ENCODE assay signal across 26 mouse cellular contexts in genomic region chr17:27803752-27804151, GRCm38 (mm10). TPM values are rescaled to one million over a fixed set of nuclear protein-coding genes. Genes with fewer than 3 reads are reported as not detected.
DNase-seq lines count a peak whose midpoint lies in the region; ATAC-seq lines count a peak whose summit lies in the region.
"Had no signal": no experiment of that assay in that cellular context is flagged by ENCODE, and none has a peak within 500 bp of the region (broad histone marks: within the 10 kb centered on the region; RNA-seq: fewer than 3 reads in every experiment).

No protein-coding gene starts in this region.

- H3K27me3 ChIP-seq in limb, embryonic 12.5 days = no peaks in the 10 kb centered on the region
- H3K27me3 ChIP-seq in limb, embryonic 10.5 days (ENCODE audit: low read depth, poor library complexity, severe bottlenecking) = no peaks in the 10 kb centered on the region
- H3K27me3 ChIP-seq: hindbrain, embryonic 12.5 days; kidney, embryonic 15.5 days; midbrain, embryonic 12.5 days; neural tube, embryonic 13.5 days had no signal

- H3K4me3 ChIP-seq in limb, embryonic 12.5 days (replicated peaks) = no peak overlapping the region
- no peak overlapping the region for H3K4me3 ChIP-seq in limb, embryonic 10.5 days
- H3K4me3 ChIP-seq: hindbrain, embryonic 12.5 days; kidney, embryonic 15.5 days; midbrain, embryonic 12.5 days; neural tube, embryonic 13.5 days had no signal

- no peaks in the 10 kb centered on the region for H3K9me3 ChIP-seq in limb, embryonic 12.5 days
- H3K9me3 ChIP-seq in limb, embryonic 10.5 days (replicated peaks) = no peaks in the 10 kb centered on the region
- H3K9me3 ChIP-seq: hindbrain, embryonic 12.5 days; kidney, embryonic 15.5 days; midbrain, embryonic 12.5 days; neural tube, embryonic 13.5 days had no signal

- H3K9ac ChIP-seq in limb, embryonic 12.5 days (replicated peaks) = no peak overlapping the region
- H3K9ac ChIP-seq: hindbrain, embryonic 12.5 days; kidney, embryonic 15.5 days; midbrain, embryonic 12.5 days had no signal

- H3K4me2 ChIP-seq in limb, embryonic 12.5 days = no peak overlapping the region
- H3K4me2 ChIP-seq: heart, embryonic 11.5 days; hindbrain, embryonic 12.5 days; kidney, embryonic 15.5 days; liver, embryonic 11.5 days; midbrain, embryonic 12.5 days; neural tube, embryonic 13.5 days had no signal

- peaks cover 62% of the 10 kb centered on the region for H3K4me1 ChIP-seq in limb, embryonic 12.5 days (replicated peaks)
- H3K4me1 ChIP-seq in limb, embryonic 10.5 days = peaks cover 38% of the 10 kb centered on the region

- 73% methylated on average over 4 of the region's 4 CpGs for WGBS in limb, embryonic 12.5 days
- WGBS in limb, embryonic 10.5 days = 82% methylated on average over 4 of the region's 4 CpGs

- no peak for ATAC-seq in limb, embryonic 12.5 days (ENCODE audit: insufficient number of reproducible peaks, insufficient read depth, low FRiP score, low TSS enrichment, low read depth)
- no peak for ATAC-seq in monocyte, adult 5-6 weeks (replicated peaks; ENCODE audit: insufficient number of reproducible peaks, low FRiP score, low TSS enrichment, poor library complexity, severe bottlenecking)
- ATAC-seq: forebrain, embryonic 14.5 days had no signal

- 0 out of 2 replicates have a peak overlapping the region, but pooled peaks have one; percentile 13 for H3K27ac ChIP-seq in limb, embryonic 12.5 days
- no peak overlapping the region for H3K27ac ChIP-seq in limb, embryonic 10.5 days
- H3K27ac ChIP-seq: hindbrain, embryonic 12.5 days; kidney, embryonic 15.5 days; midbrain, embryonic 12.5 days; neural tube, embryonic 13.5 days had no signal

- peak; percentile 82 for DNase-seq in adrenal gland, adult 2 months
- no peak for DNase-seq in adrenal gland, adult 18-20 months (ENCODE audit: low spot score in 2 of 2)
- no peak for DNase-seq in limb, embryonic 10.5 days (ENCODE audit: low spot score)
- DNase-seq in 416B (ENCODE audit: low read depth) = peak; percentile 64
- peak; percentile 73 for DNase-seq in adrenal gland, postnatal 14 days
- DNase-seq: cerebellum, adult 8-10 months; cerebellum, postnatal 25 days; gastrocnemius, postnatal 36 days; heart, adult 18-20 months; heart, postnatal 36 days; kidney, adult 18-20 months; kidney, postnatal 4 days; layer of hippocampus, postnatal 36 days; left cerebral cortex, postnatal 4 days; lung, adult 18-20 months; right cerebral cortex, postnatal 4 days; thymus, postnatal 4 days had no signal

- H3K36me3 ChIP-seq in limb, embryonic 12.5 days = no peaks in the 10 kb centered on the region
- H3K36me3 ChIP-seq in limb, embryonic 10.5 days = peaks cover 6% of the 10 kb centered on the region; the same call in 1 of the 2 replicates
- H3K36me3 ChIP-seq: hindbrain, embryonic 12.5 days; kidney, embryonic 15.5 days; midbrain, embryonic 12.5 days; neural tube, embryonic 13.5 days had no signal

RNA-seq across cellular contexts. Expression of gene D17Wsu92e, which starts 16.7 kb away (rescaled TPM):
- total RNA-seq in adrenal gland, adult 2 months (2021) = 100 to 1,000 TPM; 159 to 164 TPM
- 113 and 145 TPM in 2 replicates for polyA plus RNA-seq in adrenal gland, adult 2 months (2012; rRNA removed)
- 100 to 1,000 TPM; 158 to 188 TPM for total RNA-seq in adrenal gland, adult 18-20 months (2021)
- polyA plus RNA-seq in limb, embryonic 12.5 days (2016; fragmentation: Nextera tagmentation; extraction: Ambion mirVana) = 18.2 and 18.6 TPM in 2 replicates
- polyA plus RNA-seq in limb, embryonic 10.5 days (2016; fragmentation: Nextera tagmentation; extraction: Ambion mirVana) = 15.3 and 17.6 TPM in 2 replicates
- total RNA-seq in adrenal gland, postnatal 14 days (2021) = 142 and 151 TPM in 2 replicates
- total RNA-seq in monocyte, adult 5-6 weeks (2017) = 146 to 207 TPM (median 171 TPM) in 3 replicates

RNA-seq across cellular contexts. Expression of gene Snrpc, which starts 34.2 kb away (rescaled TPM):
- 10 to 100 TPM; 74.5 to 79.8 TPM for total RNA-seq in adrenal gland, adult 2 months (2021)
- polyA plus RNA-seq in adrenal gland, adult 2 months (2012; rRNA removed) = 180 and 188 TPM in 2 replicates
- total RNA-seq in adrenal gland, adult 18-20 months (2021) = 10 to 100 TPM; 66.1 to 66.6 TPM
- polyA plus RNA-seq in limb, embryonic 12.5 days (2016; fragmentation: Nextera tagmentation; extraction: Ambion mirVana) = 364 and 379 TPM in 2 replicates
- polyA plus RNA-seq in limb, embryonic 10.5 days (2016; fragmentation: Nextera tagmentation; extraction: Ambion mirVana) = 425 and 451 TPM in 2 replicates
- total RNA-seq in adrenal gland, postnatal 14 days (2021) = 93.1 and 94.6 TPM in 2 replicates
- 77.5 to 88.4 TPM (median 81.4 TPM) in 3 replicates for total RNA-seq in monocyte, adult 5-6 weeks (2017)

RNA-seq across cellular contexts. Expression of gene Uhrf1bp1, which starts 52.5 kb away (rescaled TPM):
- 10 to 100 TPM; 25.2 to 38.7 TPM for total RNA-seq in adrenal gland, adult 2 months (2021)
- 14.1 and 15.0 TPM in 2 replicates for polyA plus RNA-seq in adrenal gland, adult 2 months (2012; rRNA removed)
- total RNA-seq in adrenal gland, adult 18-20 months (2021) = 10 to 100 TPM; 19.7 to 33.5 TPM
- 9.3 and 10.3 TPM in 2 replicates for polyA plus RNA-seq in limb, embryonic 12.5 days (2016; fragmentation: Nextera tagmentation; extraction: Ambion mirVana)
- 9.3 and 10.0 TPM in 2 replicates for polyA plus RNA-seq in limb, embryonic 10.5 days (2016; fragmentation: Nextera tagmentation; extraction: Ambion mirVana)
- 24.4 and 29.9 TPM in 2 replicates for total RNA-seq in adrenal gland, postnatal 14 days (2021)
- total RNA-seq in monocyte, adult 5-6 weeks (2017) = 3.9 to 5.1 TPM (median 4.2 TPM) in 3 replicates

Comparison
In these comparisons a context has a peak if more than half of its experiments do, and no peak if none do; other contexts are left out.
1. DNase-seq: peak in adrenal gland, adult 2 months (single experiment), 416B (single experiment) and adrenal gland, postnatal 14 days (single experiment); none in adrenal gland, adult 18-20 months (0 of 2) and limb, embryonic 10.5 days (single experiment).